Mouse (Mus musculus) midbrain, embryonic 11.5 days (tissue): ENCODE results near the gene Ppp4r2. TPM values are rescaled to one million over a fixed set of nuclear protein-coding genes. Genes with fewer than 3 reads are reported as not detected.

Experiments
- ATAC-seq: fragments of 200-750 bp; cut with Nextera tagmentation; 2 replicates; pipeline ENCODE4 v1.8.0; 2017; ENCODE audit warnings: moderate TSS enrichment, moderate library complexity; ENCODE audit not compliant: low FRiP score
- DNase-seq: peaks from one replicate; pipeline ENCODE4 v3.0.0; 2015; ENCODE audit warnings: low spot score; ENCODE audit errors: missing footprints
- H3K27ac ChIP-seq: fragments of 300-500 bp; sonication (generic); 2 replicates; pipeline ENCODE4 v1.5.1; 2014; ENCODE audit warnings: low read depth, low read length
- H3K27me3 ChIP-seq: fragments of 300-500 bp; sonication (generic); 2 replicates; pipeline ENCODE4 v1.6.1; 2014; ENCODE audit warnings: mild to moderate bottlenecking, low read length, moderate library complexity, mixed read lengths; ENCODE audit not compliant: control insufficient read depth, insufficient read depth
- H3K36me3 ChIP-seq: fragments of 300-500 bp; sonication (generic); 2 replicates; pipeline ENCODE4 v1.6.1; 2014; ENCODE audit warnings: mild to moderate bottlenecking, low read length, moderate library complexity, mixed read lengths; ENCODE audit not compliant: control insufficient read depth, insufficient read depth
- H3K4me1 ChIP-seq: fragments of 300-500 bp; sonication (generic); 2 replicates; pipeline ENCODE4 v1.6.1; 2014; ENCODE audit warnings: low read length; ENCODE audit not compliant: control insufficient read depth, insufficient read depth
- H3K4me2 ChIP-seq: fragments of 300-500 bp; sonication (generic); 2 replicates; pipeline ENCODE4 v1.6.1; 2014; ENCODE audit warnings: mild to moderate bottlenecking, moderate library complexity
- H3K4me3 ChIP-seq: fragments of 300-500 bp; sonication (generic); 2 replicates; pipeline ENCODE4 v1.5.1; 2014; ENCODE audit warnings: low read depth, low read length
- H3K9ac ChIP-seq: fragments of 300-500 bp; sonication (generic); 2 replicates; pipeline ENCODE4 v1.6.1; 2014; ENCODE audit warnings: low read length
- H3K9me3 ChIP-seq: fragments of 300-500 bp; sonication (generic); 2 replicates; pipeline ENCODE4 v1.6.1; 2016; ENCODE audit warnings: low read length; ENCODE audit not compliant: control insufficient read depth
- WGBS: fragments of 180-500 bp; shearing (Covaris S2); extraction: QIAGEN DNeasy Blood & Tissue Kit; methylation state at CpG from one replicate; pipeline ENCODE4 v1.1.7; 2014; 5-methylcytosine and 5-hydroxymethylcytosine counted together
- polyA plus RNA-seq: library from polyadenylated mRNA; unstranded; fragments of >200 nt; fragmentation: Nextera tagmentation; extraction: Ambion mirVana; gene quantifications from 2 replicates; pipeline ENCODE4 v1.2.1, GENCODE M21; 2014

Gene Ppp4r2
- polyA plus RNA-seq, 1 experiment from 2014 or later: 40.0 TPM

DNA sequence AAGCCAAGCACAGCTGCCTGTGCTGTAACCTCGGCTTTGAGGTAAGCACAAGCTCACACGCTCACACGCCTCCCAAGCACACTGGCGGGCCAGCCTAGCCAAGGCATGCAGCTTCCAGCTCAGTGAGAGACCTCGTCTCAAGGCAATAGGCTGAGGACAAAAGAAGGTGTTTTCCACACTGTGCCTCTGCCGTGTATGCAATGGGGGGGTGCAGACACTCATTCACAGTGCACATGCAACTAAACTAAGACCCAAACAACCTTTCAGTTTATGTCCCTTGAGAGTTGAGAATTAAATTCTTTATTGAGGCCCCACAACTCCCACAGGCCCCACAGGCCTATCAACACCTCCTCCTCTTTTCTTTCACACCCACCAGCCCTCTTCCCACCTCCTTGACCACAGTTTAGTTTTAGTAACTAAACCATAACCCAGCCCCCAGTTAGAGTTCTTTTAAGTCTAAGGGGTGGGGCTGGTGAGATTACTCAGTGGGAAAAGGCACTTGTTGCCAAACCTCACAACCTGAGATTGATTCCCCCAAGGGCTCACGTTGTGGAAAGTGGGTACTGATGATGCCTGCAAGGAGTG, 8.9 kb upstream of the Ppp4r2 start:
- 73% methylated on average over 7 of the region's 7 CpGs for WGBS
- H3K9ac ChIP-seq: no peak overlapping the region
- H3K4me2 ChIP-seq: no peak overlapping the region
- no peaks in the 10 kb centered on the region for H3K27me3 ChIP-seq
- H3K4me3 ChIP-seq: no peak overlapping the region
- DNase-seq (no peak), ATAC-seq (no peak)
- H3K27ac ChIP-seq: no peak overlapping the region
- H3K9me3 ChIP-seq: no peaks in the 10 kb centered on the region
- H3K36me3 ChIP-seq: no peaks in the 10 kb centered on the region
- H3K4me1 ChIP-seq: no peaks in the 10 kb centered on the region

DNA sequence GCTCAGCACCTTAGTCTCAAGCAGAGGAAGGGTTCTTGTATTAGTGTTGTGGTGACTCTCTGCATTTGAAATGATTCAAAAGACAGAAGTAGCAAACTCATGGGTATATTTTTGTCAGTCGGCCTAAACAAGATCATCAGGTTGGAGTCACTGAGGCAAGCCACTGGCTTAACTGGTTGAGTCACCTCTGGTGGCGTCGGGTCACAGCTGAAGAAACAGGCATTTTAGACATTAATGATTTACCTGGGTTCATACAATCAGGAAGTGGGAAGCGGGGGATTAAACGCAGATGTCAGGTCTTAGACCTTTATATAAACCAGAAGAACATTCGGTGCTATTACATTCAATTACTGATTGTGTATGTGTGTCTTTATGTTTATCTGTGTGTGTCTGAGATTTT, 7.4 kb upstream of the Ppp4r2 start:
- no peak for DNase-seq
- no peak overlapping the region for H3K9ac ChIP-seq
- WGBS: 90% methylated on average over 6 of the region's 6 CpGs

DNA sequence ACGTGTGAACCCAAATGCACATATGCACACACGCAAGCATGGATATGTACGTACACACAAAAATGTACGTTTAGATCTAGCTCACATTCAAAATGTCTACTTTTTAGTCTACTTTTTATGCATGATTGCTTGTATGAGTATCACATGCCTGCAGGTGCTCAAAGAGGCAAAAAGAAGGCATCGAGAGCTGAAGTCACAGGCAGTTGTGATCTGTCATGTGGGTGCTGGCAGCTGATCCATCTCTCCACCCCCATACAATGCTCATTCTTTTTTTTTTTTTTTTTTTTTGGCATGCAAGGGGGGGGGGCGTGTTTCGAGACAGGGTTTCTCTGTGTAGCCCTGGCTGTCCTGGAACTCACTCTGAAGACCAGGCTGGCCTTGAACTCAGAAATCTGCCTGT, 4.9 kb upstream of the Ppp4r2 start:
- Histone ChIP-seq H3K36me3 (no peaks in the 10 kb centered on the region), H3K27me3 (no peaks in the 10 kb centered on the region), H3K9ac (no peak overlapping the region), H3K4me3 (no peak overlapping the region), H3K9me3 (no peaks in the 10 kb centered on the region), H3K27ac (no peak overlapping the region), H3K4me2 (no peak overlapping the region), H3K4me1 (no peaks in the 10 kb centered on the region)
- WGBS: 89% methylated on average over 7 of the region's 7 CpGs
- DNase-seq (no peak), ATAC-seq (no peak)

More for the DNA sequence above, 7.4 kb upstream of the Ppp4r2 start:
- Histone ChIP-seq H3K4me3 (no peak overlapping the region), H3K4me2 (no peak overlapping the region), H3K27ac (no peak overlapping the region), H3K9me3 (no peaks in the 10 kb centered on the region), H3K4me1 (no peaks in the 10 kb centered on the region), H3K36me3 (no peaks in the 10 kb centered on the region), H3K27me3 (no peaks in the 10 kb centered on the region)
- no peak for ATAC-seq

DNA sequence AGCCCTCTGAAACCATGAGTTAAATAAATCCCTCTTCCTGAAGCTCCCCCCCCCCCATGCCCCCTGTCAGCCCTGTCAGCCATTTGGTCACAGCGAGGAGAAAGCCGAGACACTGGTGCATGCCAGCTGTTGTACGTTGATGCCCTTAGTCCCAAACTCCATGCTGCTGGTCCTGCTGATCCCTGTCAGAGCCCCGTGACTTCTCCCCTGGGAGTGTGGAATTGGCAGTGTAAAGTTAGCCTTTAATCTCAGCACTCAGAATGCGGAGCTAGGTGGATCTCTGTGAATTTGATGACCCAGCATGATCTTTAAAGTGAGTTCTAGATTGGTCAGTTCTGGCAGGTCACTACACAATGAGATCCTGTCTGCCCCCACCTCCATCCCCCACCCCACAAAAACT, 3.7 kb upstream of the Ppp4r2 start:
- Histone ChIP-seq H3K4me3 (no peak overlapping the region), H3K9ac (no peak overlapping the region), H3K36me3 (no peaks in the 10 kb centered on the region), H3K27me3 (no peaks in the 10 kb centered on the region), H3K27ac (no peak overlapping the region), H3K4me2 (no peak overlapping the region), H3K9me3 (no peaks in the 10 kb centered on the region), H3K4me1 (peaks cover 4% of the 10 kb centered on the region; the same call in 1 of the 2 replicates)
- DNase-seq (no peak), ATAC-seq (no peak)
- WGBS: 79% methylated on average over 5 of the region's 5 CpGs

DNA sequence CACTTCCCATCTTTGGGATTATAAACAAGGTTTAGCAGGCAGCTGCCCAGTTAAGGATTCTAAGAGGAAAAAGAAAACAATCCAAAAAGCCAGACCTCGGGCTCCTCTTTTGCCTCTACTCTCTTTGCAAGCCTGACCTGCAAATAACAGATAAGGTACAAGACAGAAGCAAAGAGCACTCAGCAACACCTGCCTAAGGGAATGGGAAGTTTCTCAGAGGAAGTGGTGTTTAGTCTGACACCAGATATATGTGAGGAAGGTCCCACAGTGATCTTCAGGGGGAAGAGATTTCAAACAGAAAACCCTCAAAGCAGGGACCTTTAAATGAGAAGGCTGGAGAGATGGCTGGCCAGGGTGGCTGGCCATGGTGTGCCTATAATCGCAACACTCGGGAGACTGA, 2.2 kb upstream of the Ppp4r2 start:
- no peak for ATAC-seq
- H3K9me3 ChIP-seq: no peaks in the 10 kb centered on the region
- WGBS: 90% methylated on average over 3 of the region's 3 CpGs
- peaks cover 9% of the 10 kb centered on the region for H3K36me3 ChIP-seq
- no peak for DNase-seq
- H3K4me1 ChIP-seq: peaks cover 5% of the 10 kb centered on the region; the same call in 1 of the 2 replicates
- no peak overlapping the region for H3K27ac ChIP-seq
- H3K4me3 ChIP-seq: no peak overlapping the region
- no peaks in the 10 kb centered on the region for H3K27me3 ChIP-seq
- no peak overlapping the region for H3K9ac ChIP-seq
- no peak overlapping the region for H3K4me2 ChIP-seq

DNA sequence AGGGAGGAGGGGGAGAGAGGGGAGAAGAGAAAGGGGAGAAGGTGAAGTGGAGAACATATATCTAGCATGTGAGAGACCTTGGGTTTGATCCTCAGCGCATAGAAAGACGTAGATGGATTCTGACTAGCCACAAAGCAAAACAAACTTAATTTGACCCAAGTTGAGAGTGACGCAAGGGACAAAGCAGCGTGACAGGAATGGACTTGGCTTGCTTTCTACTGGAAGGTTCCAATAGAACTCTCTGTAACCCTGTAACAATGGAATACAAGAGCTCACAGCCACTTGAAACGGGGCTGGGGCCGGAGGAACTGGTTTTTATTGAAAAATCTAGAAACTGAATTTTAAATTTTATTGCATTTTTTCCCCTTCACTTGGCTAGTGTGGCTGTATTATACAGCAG, 1.7 kb upstream of the Ppp4r2 start:
- H3K4me1 ChIP-seq: peaks cover 5% of the 10 kb centered on the region; the same call in 1 of the 2 replicates
- H3K4me2 ChIP-seq: no peak overlapping the region
- no peak overlapping the region for H3K4me3 ChIP-seq
- H3K27ac ChIP-seq: no peak overlapping the region
- no peak overlapping the region for H3K9ac ChIP-seq
- peaks cover 11% of the 10 kb centered on the region for H3K36me3 ChIP-seq
- ATAC-seq (no peak), DNase-seq (no peak)
- no peaks in the 10 kb centered on the region for H3K9me3 ChIP-seq
- WGBS: 91% methylated on average over 6 of the region's 6 CpGs
- no peaks in the 10 kb centered on the region for H3K27me3 ChIP-seq

DNA sequence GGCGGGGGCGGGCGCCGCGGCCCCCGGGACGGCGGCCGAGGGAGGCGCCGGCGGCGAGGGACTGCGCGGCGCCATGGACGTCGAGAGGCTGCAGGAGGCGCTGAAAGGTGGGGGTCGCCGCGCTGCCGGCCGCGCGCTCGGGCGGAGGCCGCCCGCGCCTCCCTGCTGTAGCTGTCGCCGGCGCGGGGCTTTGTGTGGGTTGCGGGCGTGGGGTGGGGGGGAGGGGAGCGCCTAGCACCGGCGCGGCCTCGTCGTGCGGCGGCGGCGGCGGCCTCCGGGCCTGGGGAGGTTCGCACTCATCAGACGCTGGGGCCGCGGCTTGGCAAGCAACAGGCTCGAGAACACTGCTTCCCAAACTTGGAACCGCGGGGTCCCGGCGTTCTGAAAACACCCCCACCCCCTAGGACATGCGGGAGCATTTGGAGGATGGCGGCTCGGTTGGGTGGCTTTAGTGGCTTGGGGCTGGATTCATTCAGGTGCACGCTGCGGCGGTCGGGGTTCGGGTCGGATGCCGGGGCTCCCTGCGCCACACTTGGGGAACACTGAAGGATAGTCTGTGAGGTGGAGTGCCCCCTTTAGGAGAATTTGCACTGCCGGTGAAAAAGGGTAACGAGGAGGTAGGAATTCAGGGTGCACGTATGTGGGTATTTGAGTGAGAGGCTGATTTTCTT, 524 bp downstream of the Ppp4r2 start:
- ATAC-seq (peak; percentile 93), DNase-seq (peak; percentile 96)
- Histone ChIP-seq H3K4me1 (peaks cover 5% of the 10 kb centered on the region; the same call in 1 of the 2 replicates), H3K9me3 (no peaks in the 10 kb centered on the region), H3K4me3 (peak overlapping the region; percentile 89), H3K36me3 (peaks cover 18% of the 10 kb centered on the region), H3K4me2 (peak overlapping the region; percentile 47), H3K27ac (peak overlapping the region; percentile 73), H3K9ac (peak overlapping the region; percentile 90), H3K27me3 (no peaks in the 10 kb centered on the region)
- WGBS: under 1% methylated on average over 56 of the region's 72 CpGs

DNA sequence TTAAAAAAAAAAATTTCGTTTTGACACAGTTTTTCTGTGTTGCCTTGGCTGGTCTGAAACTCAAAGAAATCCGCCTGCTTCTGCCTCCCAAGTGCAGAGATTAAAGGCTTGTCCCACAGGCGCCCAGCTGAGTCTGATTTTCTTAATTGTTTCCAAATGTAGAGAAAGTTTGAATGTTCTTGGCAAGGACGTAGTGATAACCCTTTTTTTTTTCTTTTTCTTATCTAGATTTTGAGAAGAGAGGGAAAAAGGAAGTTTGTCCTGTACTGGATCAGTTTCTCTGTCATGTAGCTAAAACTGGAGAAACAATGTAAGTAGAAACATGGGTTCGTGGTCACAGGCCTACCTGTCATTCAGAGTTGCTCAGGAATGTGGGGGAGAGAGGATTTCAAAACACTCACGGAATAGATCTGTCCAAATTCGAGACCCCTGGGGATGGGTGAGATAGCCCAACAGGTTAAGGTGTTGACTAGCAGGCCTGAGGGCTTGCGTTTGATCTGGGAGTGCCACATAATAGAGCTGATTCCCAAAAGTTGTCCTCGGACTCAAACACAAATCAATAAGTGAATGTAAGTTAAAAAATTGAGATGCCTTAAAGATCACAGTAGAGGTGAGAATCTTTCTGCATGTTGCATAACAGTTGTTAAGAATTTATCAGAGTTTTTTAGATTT, 1.2 kb downstream of the Ppp4r2 start:
- DNase-seq: no peak
- WGBS: 44% methylated on average over 9 of the region's 9 CpGs

DNA sequence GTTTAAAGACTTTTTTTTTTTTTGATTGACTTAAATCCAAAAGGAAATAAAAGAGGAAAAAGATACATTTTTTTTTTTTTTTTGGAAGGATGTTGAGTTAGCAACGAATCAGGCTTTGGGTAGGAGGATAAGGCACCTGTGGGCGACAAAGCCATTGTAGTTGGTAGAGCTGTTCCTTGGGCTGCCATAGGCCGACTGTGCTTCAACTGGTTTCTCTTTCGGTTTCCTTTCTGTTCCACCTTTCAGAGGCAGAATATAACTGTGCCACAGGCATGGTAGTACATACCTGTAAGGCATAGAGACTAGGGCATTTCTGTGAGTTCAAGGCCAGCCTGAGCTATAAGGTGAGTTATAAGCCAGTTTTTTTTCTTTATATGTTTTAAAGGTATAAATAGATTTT, 11.6 kb downstream of the Ppp4r2 start:
- ATAC-seq (no peak), DNase-seq (no peak)
- H3K36me3 ChIP-seq: peaks cover 16% of the 10 kb centered on the region; the same call in 1 of the 2 replicates
- no peak overlapping the region for H3K4me2 ChIP-seq
- H3K27ac ChIP-seq: no peak overlapping the region
- H3K9me3 ChIP-seq: no peaks in the 10 kb centered on the region
- no peaks in the 10 kb centered on the region for H3K27me3 ChIP-seq
- no peaks in the 10 kb centered on the region for H3K4me1 ChIP-seq
- no peak overlapping the region for H3K9ac ChIP-seq
- H3K4me3 ChIP-seq: no peak overlapping the region
- 96% methylated on average over 4 of the region's 4 CpGs for WGBS

More for the DNA sequence above, 1.2 kb downstream of the Ppp4r2 start:
- peak overlapping the region; percentile 90 for H3K9ac ChIP-seq
- ATAC-seq: no peak
- peaks cover 21% of the 10 kb centered on the region for H3K36me3 ChIP-seq
- H3K4me3 ChIP-seq: peak overlapping the region; percentile 89
- no peaks in the 10 kb centered on the region for H3K9me3 ChIP-seq
- peak overlapping the region; percentile 47 for H3K4me2 ChIP-seq
- H3K27ac ChIP-seq: no peak overlapping the region
- no peaks in the 10 kb centered on the region for H3K27me3 ChIP-seq
- H3K4me1 ChIP-seq: peaks cover 5% of the 10 kb centered on the region; the same call in 1 of the 2 replicates
